Mouse (Mus musculus): ENCODE results near the gene Recql5.

DNA sequence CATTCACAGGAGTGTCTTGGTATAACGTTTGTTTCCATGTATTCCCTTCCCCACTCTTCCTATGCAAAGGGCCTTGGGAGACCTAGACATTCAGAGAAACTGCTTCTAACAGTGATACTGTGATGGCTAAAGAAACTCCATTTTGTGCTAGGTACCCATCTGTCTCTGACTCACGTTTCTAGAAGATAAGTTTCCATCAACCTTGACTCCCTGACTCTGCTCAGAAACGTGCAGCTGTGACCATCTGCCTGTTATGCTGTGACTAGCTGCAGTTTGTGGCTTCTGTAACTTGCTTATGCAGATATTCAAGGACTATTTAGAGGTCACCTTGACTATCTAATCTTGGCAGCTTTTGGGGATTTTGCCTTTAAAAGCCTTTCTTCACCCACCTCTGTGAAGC, 2.0 kb downstream of the Recql5 start:
- no peak for TF ChIP-seq POLR2A (IDR thresholded peaks at IDR 0.05; ENCODE audit: low read depth, low read length)
- no peak for TF ChIP-seq CTCF (IDR thresholded peaks at IDR 0.05; ENCODE audit: extremely low read depth, insufficient read depth, insufficient read length, insufficient replicate concordance)
